Mouse (Mus musculus) urinary bladder, postnatal 0 days (tissue): ENCODE measurements around the gene Bptf. TPM values are rescaled to one million over a fixed set of nuclear protein-coding genes. Genes with fewer than 3 reads are reported as not detected.

ENCODE experiments used
- polyA plus RNA-seq: library from polyadenylated mRNA; unstranded; fragments of >200 nt; fragmentation: Nextera tagmentation; extraction: Ambion mirVana; gene quantifications from 2 replicates; pipeline ENCODE4 v1.2.1, GENCODE M21; 2015

Bptf gene
- 15.3 and 15.4 TPM in 2 replicates for polyA plus RNA-seq

DNA sequence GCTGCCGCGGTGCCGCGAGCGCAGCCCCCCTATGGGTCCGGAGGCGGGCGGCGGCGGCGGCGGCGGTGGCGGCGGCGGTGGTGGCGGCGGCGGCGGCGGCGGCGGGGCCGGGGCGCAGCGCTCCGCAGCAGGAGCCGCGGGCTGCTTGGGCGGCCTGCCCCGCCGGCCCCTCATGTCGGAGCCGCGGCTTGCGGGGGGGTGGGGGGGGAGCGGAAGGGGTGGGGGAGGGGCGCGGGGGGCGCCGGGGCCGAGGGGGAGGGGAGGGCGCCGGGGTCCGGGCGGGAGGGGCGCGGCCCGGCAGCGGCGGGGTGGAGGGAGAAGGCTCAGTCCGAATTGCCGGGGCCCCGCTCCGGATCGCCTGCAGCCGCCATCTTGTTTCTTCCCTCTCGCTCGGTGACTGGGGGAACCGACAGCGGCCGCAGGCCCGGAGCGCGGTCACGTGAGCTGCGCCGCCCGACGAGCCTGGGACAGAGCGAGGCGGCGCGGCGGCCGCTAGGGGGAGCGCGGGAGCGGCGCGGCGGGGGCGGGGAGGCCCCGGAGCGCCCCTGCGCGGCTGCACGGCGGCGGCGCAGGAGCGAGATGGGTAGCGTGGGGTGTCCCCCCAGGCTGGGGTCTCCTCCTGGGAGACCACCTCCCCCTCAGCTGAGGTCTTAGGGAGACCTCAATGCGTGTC, at the start of gene Bptf:
Bptf (minus strand) TSS at position 379 of the 673 bp plus-strand sequence.

GRCm38 (mm10) chr11:107025411-107026321, 106.3 kb downstream of the Bptf start, which contains the start of gene 1810010H24Rik:
TSS of gene 1810010H24Rik (plus strand) at chr11:107025681.

GRCm38 (mm10) chr11:106999151-106999948, 132.6 kb downstream of the Bptf start, which contains the start of gene Kpna2:
TSS of gene Kpna2 (minus strand) at chr11:106999541.

Other genes starting within 250 kb of the Bptf start
- gene Smurf2, start 211.4 kb downstream of the Bptf start, polyA plus RNA-seq = 8.7 and 9.2 TPM in 2 replicates
- 87.3 and 120 TPM in 2 replicates for gene Kpna2, start 132.6 kb downstream of the Bptf start, polyA plus RNA-seq
- 2.2 and 4.0 TPM in 2 replicates for gene 1810010H24Rik, start 106.4 kb downstream of the Bptf start, polyA plus RNA-seq
- gene Nol11, start 57.3 kb upstream of the Bptf start, polyA plus RNA-seq = 21.1 and 21.6 TPM in 2 replicates